Mouse (Mus musculus) cerebellum, adult 2 months (tissue): ENCODE measurements around the gene Cacna1h. TPM values are rescaled to one million over a fixed set of nuclear protein-coding genes. Genes with fewer than 3 reads are reported as not detected.
A peak's percentile ranks its signal among the peaks of the same experiment; 100 is the strongest.

Experiments
- DNase-seq, 2 experiments: peaks; one replicate each; pipeline ENCODE4 v3.0.0; 2021
- H3K27ac ChIP-seq: fragments of 200-500 bp; 2 replicates; pipeline ENCODE4 v1.5.1; 2012; ENCODE audit warnings: low read length, control low read depth, inconsistent platforms; ENCODE audit not compliant: insufficient read depth
- H3K27me3 ChIP-seq: fragments of 200-500 bp; 2 replicates; pipeline ENCODE4 v1.6.1; 2012; ENCODE audit warnings: inconsistent platforms, mild to moderate bottlenecking, low read length, moderate library complexity; ENCODE audit not compliant: control insufficient read depth, insufficient read depth
- H3K4me1 ChIP-seq: fragments of 200-500 bp; 2 replicates; pipeline ENCODE4 v1.6.1; 2011; ENCODE audit warnings: low read length; ENCODE audit not compliant: control insufficient read depth, insufficient read depth
- H3K4me3 ChIP-seq: fragments of 200-500 bp; replicated peaks from 2 replicates; pipeline ENCODE3; 2011; ENCODE audit warnings: mild to moderate bottlenecking, low read depth, low read length, control low read depth; ENCODE audit not compliant: insufficient read depth
- CTCF ChIP-seq: fragments of 200-500 bp; IDR thresholded peaks from 2 replicates; pipeline ENCODE4 v1.5.1; 2011; ENCODE audit warnings: low read depth, mild to moderate bottlenecking, control low read depth, low read length, moderate library complexity, borderline replicate concordance; ENCODE audit not compliant: insufficient read depth
- POLR2A ChIP-seq: fragments of 200-500 bp; IDR thresholded peaks from 2 replicates; pipeline ENCODE4 v1.6.1; 2011; ENCODE audit warnings: low read length, control low read depth, borderline replicate concordance; ENCODE audit not compliant: insufficient read depth
- WGBS: fragments of 180-500 bp; shearing (Covaris S2); methylation state at CpG from one replicate; pipeline ENCODE4 v1.1.7; 2018; 5-methylcytosine and 5-hydroxymethylcytosine counted together
- polyA plus RNA-seq: library from polyadenylated mRNA; depleted of rRNA; stranded (reverse); fragments of >200 nt; gene quantifications from 2 replicates; pipeline ENCODE4 v1.2.3, GENCODE M21; 2012; rRNA removed

Gene Cacna1h
- polyA plus RNA-seq, result 10.8 and 12.4 TPM in 2 replicates

DNA sequence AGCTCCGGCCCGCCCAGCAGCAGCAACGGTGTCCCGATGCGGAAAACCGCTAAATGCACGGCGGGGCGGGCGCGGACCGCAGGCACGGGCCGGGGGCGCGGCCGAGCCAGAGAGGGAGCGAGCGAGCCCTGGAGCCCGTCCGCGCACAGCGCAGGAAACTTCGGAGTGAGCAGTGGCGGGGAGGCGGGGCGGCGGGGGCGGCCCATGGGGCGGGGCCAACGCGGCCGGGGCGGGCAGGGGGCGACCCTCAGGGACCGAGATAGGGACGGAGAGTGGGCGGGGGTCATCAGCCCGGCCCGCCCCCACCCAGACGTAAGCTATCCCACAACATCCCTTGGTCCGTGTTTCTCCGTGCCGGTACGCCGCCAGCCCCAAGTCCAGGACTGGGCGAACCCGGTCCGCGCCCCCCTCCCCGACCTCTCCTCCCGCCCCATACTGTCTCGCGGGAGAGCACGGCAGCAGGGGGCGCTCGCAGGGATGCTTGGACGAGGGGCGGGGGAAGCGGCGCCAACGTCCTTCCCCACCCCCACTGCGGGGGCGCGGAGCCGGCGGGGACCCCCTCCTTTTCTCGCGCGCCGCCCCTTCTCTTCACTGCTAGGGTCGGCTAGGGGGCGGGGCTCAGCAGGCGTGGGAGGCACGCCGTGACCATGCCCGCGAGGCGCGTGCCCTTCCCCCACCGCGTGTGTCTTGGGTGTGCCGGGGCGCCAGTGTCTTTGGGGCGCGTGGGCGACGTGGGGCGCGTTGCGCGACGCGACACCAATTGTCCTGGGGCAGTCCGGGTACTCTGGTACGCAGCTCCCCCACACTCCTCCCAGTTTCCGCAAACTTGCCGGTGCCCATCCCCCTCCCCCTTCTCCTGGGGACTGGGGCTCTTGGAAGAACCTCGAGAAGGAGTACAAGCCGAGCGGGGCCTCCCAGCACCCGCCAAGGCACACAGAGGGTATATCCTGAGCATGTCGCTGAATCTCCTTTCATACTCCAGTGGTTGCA, at the start of gene Cacna1h:
Gene Cacna1h (minus strand): TSS at position 167 of the 990 bp plus-strand sequence.
- DNase-seq, result no peak
- Histone ChIP-seq H3K27ac (no peak within 1 kb of the TSS), H3K27me3 (peaks cover 3% of the 10 kb centered on the region; the same call in 1 of the 2 replicates), H3K4me3 (peak within 1 kb of the TSS; percentile 31), H3K4me1 (no peaks in the 10 kb centered on the region)
- 1% methylated on average over 95 of the region's 103 CpGs for WGBS
- TF ChIP-seq CTCF, result no peak
- no peak for TF ChIP-seq POLR2A

DNA sequence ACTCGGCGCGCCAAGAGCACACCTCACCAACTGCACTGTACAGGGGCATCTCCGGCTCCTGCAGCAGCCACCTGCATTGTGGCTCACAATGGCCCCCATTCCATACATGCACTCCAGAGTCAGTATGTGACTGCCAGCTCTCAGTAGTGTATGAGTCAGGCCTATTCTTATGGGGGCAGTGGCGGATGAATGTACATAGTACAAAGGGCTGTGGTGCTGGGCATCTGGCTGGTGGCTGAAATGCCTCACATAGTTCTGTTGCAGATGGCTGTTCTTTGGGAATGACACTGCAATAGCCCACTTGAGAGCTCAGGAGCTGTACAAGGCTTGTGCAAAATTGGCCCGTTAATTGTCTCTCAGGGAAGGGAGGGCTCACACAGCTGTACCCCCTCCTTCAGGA, 48.5 kb upstream of the Cacna1h start:
- no peak overlapping the region for H3K27ac ChIP-seq
- H3K4me1 ChIP-seq, result no peaks in the 10 kb centered on the region
- 83% methylated on average over 6 of the region's 6 CpGs for WGBS
- no peaks in the 10 kb centered on the region for H3K27me3 ChIP-seq
- no peak overlapping the region for H3K4me3 ChIP-seq
- TF ChIP-seq CTCF, result no peak
- no peak for TF ChIP-seq POLR2A
- DNase-seq, result no peak

DNA sequence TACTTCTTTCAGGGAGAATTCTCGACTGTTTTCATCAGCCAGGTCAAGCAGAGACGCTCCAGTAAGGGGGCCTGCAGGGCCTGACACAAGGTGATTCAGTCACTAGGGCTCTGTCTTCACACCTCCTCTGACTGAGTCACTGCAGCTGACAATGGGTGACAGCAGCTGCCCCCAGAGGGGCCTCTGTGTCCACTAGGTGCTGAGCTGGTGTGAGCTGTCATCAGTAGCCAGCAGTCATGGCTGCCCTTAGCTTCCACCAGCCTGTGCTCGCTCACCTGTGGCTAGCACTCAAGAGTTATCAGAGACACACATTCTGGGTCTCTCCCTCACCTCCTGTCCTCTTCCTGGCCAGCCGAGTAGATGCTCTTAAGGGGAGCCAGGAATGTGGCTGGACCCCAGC, 47.2 kb upstream of the Cacna1h start:
- Histone ChIP-seq H3K4me3 (no peak overlapping the region), H3K27me3 (no peaks in the 10 kb centered on the region), H3K4me1 (no peaks in the 10 kb centered on the region), H3K27ac (no peak overlapping the region)
- TF ChIP-seq CTCF, result no peak
- no peak for TF ChIP-seq POLR2A
- 59% methylated on average over 4 of the region's 4 CpGs for WGBS
- no peak for DNase-seq

DNA sequence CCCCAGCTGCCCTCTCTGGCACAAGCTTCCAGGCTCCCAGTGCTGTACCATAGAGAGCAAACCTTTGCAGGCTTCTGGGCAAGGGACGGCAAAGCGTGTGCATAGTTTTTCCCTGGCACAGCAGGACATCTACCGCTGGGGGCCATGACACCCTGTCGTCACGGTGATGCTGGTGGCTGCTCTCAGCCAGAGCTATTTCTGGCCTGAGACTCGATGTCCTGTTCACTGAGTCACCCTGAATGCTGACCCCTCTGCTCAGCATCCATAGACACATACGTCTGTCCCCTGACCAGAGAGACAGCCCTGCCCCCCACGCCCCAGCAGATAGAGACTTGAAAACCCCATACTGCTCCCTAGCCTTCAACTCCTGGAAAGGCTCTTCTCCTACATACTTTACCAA, 46.6 kb upstream of the Cacna1h start:
- WGBS, result 27% methylated on average over 8 of the region's 8 CpGs
- TF ChIP-seq CTCF (no peak), POLR2A (no peak)

DNA sequence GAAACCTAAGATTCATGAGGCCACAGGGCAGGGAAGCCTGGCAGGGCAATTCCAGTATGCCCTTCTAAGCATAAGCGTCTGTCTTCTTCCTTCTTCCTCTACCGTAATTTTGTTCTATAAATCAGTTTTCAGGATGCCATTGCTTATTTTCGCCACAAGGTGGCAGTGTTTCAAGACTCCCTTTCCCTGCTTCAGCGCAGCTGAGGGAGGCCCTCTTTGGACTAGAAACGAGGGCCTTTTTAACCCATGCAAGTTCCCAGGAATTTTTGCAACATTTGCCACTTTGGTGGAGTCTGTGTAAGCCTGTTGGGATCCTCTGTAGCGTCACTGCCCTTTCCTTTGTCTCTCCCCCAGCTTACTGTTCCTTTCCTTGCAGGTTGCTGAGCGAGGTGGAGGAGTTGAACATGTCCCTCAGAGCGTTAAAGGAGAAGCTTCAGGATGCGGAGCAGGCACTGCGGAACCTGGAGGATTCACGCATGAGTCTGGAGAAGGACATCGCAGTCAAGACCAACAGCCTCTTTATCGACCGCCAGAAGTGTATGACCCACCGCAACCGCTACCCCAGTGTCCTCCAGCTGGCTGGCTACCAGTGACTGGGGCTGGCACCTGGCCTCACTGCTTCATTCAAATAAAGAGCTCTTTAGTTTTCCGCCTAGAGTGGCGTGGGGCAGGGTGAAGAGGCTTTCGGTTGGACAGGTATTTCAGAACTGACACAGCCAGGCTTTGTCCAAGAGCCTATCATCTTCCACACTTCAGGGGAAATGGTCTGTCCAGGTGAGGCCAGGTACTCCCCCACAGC, 42.6 kb upstream of the Cacna1h start:
- TF ChIP-seq CTCF (peak; percentile 66), POLR2A (no peak)
- no peak overlapping the region for H3K27ac ChIP-seq
- peak; percentile 37 to 56 for DNase-seq
- H3K27me3 ChIP-seq, result no peaks in the 10 kb centered on the region
- H3K4me1 ChIP-seq, result no peaks in the 10 kb centered on the region
- no peak overlapping the region for H3K4me3 ChIP-seq
- WGBS, result 19% methylated on average over 19 of the region's 19 CpGs

More for the DNA sequence above, 46.6 kb upstream of the Cacna1h start:
- no peak for DNase-seq
- Histone ChIP-seq H3K27ac (no peak overlapping the region), H3K4me1 (no peaks in the 10 kb centered on the region), H3K4me3 (no peak overlapping the region), H3K27me3 (no peaks in the 10 kb centered on the region)

DNA sequence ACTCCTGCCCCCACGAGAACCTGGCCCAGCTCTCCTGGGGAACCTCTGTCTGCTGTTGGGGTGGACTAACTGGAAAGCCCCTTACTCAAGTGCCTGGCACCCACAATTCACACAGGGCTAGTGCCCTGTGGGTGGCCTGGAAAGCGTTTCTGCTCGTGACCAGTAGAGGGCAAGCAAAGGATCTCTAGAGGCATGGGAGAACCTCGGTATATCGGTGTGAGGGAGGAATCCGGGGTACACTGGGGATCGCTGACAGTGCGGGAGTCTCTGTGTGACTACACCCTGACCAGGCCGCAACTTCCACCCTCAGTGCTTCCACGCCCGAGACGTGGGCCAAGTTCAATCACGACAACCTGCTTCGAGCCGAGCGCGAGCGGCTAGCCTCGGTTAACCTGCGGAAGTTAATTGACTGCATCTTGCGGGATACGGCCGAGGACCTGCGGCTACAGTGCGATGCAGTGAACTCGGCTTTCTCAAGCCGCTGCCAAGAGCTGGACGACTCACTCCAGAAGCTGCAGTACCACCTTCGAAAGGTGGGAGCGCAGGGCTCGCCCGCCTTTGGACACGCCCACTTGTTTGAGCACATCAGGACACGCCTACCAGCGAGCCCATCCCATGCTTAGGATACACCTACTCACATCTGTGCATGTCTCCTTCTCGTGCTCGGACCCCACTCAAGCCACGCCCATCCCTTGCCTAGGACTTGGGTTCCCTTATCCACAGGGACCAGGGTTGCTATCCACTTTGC, 40.9 kb upstream of the Cacna1h start:
- WGBS, result 3% methylated on average over 38 of the region's 38 CpGs
- no peak overlapping the region for H3K27ac ChIP-seq
- DNase-seq, result peak; percentile 35 to 56
- H3K4me3 ChIP-seq, result peak overlapping the region; percentile 31
- no peaks in the 10 kb centered on the region for H3K27me3 ChIP-seq
- H3K4me1 ChIP-seq, result no peaks in the 10 kb centered on the region
- TF ChIP-seq CTCF (peak; percentile 72), POLR2A (no peak)

DNA sequence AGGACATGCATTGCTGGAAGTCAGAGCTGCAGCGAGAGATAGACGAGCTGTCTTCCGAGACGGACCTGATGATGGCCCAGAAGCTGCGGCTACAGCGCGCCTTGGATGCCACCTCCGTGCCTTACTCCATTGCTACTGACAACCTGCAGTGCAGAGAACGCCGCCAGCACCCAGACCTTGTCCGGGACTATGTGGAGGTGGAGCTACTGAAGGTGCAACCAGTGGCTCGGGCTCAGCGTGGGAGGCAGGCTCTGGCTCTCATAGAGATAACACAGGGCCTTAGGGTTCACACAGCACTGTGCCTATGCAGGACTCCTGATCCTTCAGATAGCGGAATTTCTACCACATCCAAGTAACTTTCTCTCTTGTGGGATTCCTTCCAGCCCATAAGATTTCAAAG, 38.5 kb upstream of the Cacna1h start:
- no peaks in the 10 kb centered on the region for H3K27me3 ChIP-seq
- H3K4me1 ChIP-seq, result no peaks in the 10 kb centered on the region
- no peak for DNase-seq
- no peak overlapping the region for H3K27ac ChIP-seq
- H3K4me3 ChIP-seq, result no peak overlapping the region
- TF ChIP-seq POLR2A (no peak), CTCF (no peak)
- 61% methylated on average over 14 of the region's 14 CpGs for WGBS
